Mouse (Mus musculus) embryonic facial prominence, embryonic 13.5 days (tissue): ENCODE measurements around the gene Tex36. TPM values are rescaled to one million over a fixed set of nuclear protein-coding genes. Genes with fewer than 3 reads are reported as not detected.
A peak's percentile ranks its signal among the peaks of the same experiment; 100 is the strongest.

Source experiments
- ATAC-seq: fragments of 200-750 bp; cut with Nextera tagmentation; 2 replicates; pipeline ENCODE4 v1.8.0; 2017; ENCODE audit warnings: low read depth; ENCODE audit not compliant: insufficient number of reproducible peaks, insufficient read depth, low FRiP score, low TSS enrichment
- H3K27ac ChIP-seq: fragments of 300-500 bp; sonication (generic); 2 replicates; pipeline ENCODE4 v1.5.1; 2015; ENCODE audit warnings: moderate library complexity, mild to moderate bottlenecking, inconsistent platforms
- H3K27me3 ChIP-seq: fragments of 300-500 bp; sonication (generic); 2 replicates; pipeline ENCODE4 v1.6.1; 2015; ENCODE audit warnings: mild to moderate bottlenecking, inconsistent platforms
- H3K36me3 ChIP-seq: fragments of 300-500 bp; sonication (generic); 2 replicates; pipeline ENCODE4 v1.6.1; 2015; ENCODE audit warnings: mild to moderate bottlenecking, inconsistent platforms
- H3K4me1 ChIP-seq: fragments of 300-500 bp; sonication (generic); 2 replicates; pipeline ENCODE4 v1.6.1; 2015; ENCODE audit warnings: inconsistent platforms
- H3K4me2 ChIP-seq: fragments of 300-500 bp; sonication (generic); 2 replicates; pipeline ENCODE4 v1.6.1; 2015; ENCODE audit warnings: moderate library complexity, mild to moderate bottlenecking, inconsistent platforms
- H3K4me3 ChIP-seq: fragments of 300-500 bp; sonication (generic); 2 replicates; pipeline ENCODE4 v1.5.1; 2015; ENCODE audit warnings: mild to moderate bottlenecking, inconsistent platforms
- H3K9ac ChIP-seq: fragments of 300-500 bp; sonication (generic); 2 replicates; pipeline ENCODE4 v1.6.1; 2015; ENCODE audit warnings: mild to moderate bottlenecking, inconsistent platforms
- H3K9me3 ChIP-seq: fragments of 300-500 bp; sonication (generic); 2 replicates; pipeline ENCODE4 v1.6.1; 2016; ENCODE audit warnings: inconsistent platforms
- WGBS: fragments of 180-500 bp; shearing (Covaris S2); methylation state at CpG from one replicate; pipeline ENCODE4 v1.1.7; 2015; ENCODE audit warnings: mixed read lengths; 5-methylcytosine and 5-hydroxymethylcytosine counted together
- polyA plus RNA-seq: library from polyadenylated mRNA; unstranded; fragments of >200 nt; fragmentation: Nextera tagmentation; extraction: Ambion mirVana; gene quantifications from 2 replicates; pipeline ENCODE4 v1.2.1, GENCODE M21; 2015

The Tex36 gene
- polyA plus RNA-seq, 1 experiment from 2014 or later = not detected

DNA sequence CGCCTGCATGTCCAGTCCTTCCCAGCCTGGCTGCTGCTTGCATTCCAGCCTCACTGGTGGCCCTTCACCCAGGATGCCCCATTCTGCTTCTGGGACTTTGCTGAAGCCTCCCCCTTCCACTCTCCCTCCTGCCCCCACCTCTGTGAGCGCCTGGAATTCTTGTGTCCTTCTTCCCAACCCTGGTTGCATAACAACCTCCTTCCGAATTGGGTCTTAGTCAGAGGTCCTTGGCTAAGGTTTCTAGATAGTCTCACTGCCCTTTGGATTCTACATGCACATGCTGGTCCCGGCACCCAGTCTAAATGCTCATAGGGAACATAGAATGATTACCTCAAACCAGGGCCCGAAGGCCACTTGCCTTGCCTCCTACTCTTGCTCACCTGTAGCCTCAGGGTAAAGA, 21.3 kb upstream of the Tex36 start:
- H3K9ac ChIP-seq = no peak overlapping the region
- no peak overlapping the region for H3K4me3 ChIP-seq
- no peak overlapping the region for H3K4me2 ChIP-seq
- no peaks in the 10 kb centered on the region for H3K9me3 ChIP-seq
- no peak for ATAC-seq
- 0 out of 2 replicates have a peak, but pooled peaks cover 4% of the 10 kb centered on the region for H3K27me3 ChIP-seq
- H3K36me3 ChIP-seq = no peaks in the 10 kb centered on the region
- 86% methylated on average over 5 of the region's 5 CpGs for WGBS
- H3K4me1 ChIP-seq = peaks cover 9% of the 10 kb centered on the region; the same call in 1 of the 2 replicates
- no peak overlapping the region for H3K27ac ChIP-seq

GRCm38 (mm10) chr7:133620721-133621120, 18.8 kb upstream of the Tex36 start:
- H3K27me3 ChIP-seq = 0 out of 2 replicates have a peak, but pooled peaks cover 4% of the 10 kb centered on the region
- no peak overlapping the region for H3K4me3 ChIP-seq
- no peaks in the 10 kb centered on the region for H3K9me3 ChIP-seq
- no peak for ATAC-seq
- H3K4me1 ChIP-seq = peaks cover 5% of the 10 kb centered on the region; the same call in 1 of the 2 replicates
- H3K4me2 ChIP-seq = peak overlapping the region; percentile 47
- no peaks in the 10 kb centered on the region for H3K36me3 ChIP-seq
- no peak overlapping the region for H3K9ac ChIP-seq
- no peak overlapping the region for H3K27ac ChIP-seq
- 34% methylated on average over 11 of the region's 11 CpGs for WGBS

DNA sequence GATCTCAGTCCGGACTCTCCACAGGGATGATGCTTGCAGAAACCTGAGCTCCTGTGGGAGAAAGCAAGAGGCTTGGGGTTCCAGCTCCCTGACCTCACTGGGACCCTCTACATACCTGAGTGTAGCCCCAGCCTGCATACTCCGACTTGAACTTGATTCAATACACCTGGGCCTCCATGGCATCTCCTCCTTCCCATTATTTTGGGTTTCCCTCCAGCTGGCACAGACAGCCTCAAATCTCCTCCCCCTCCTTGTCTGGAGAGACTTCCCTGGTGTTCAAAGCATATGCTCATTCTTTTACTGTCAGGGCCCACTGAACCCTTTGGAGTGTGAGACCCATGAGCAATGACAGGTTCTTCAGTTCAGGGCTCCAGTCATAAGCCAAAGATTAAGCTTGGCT, 11.0 kb upstream of the Tex36 start:
- Histone ChIP-seq H3K4me2 (no peak overlapping the region), H3K9me3 (no peaks in the 10 kb centered on the region), H3K4me3 (no peak overlapping the region), H3K4me1 (peaks cover 20% of the 10 kb centered on the region), H3K36me3 (no peaks in the 10 kb centered on the region), H3K27ac (no peak overlapping the region), H3K9ac (no peak overlapping the region), H3K27me3 (no peaks in the 10 kb centered on the region)
- ATAC-seq = no peak
- 70% methylated on average over 2 of the region's 2 CpGs for WGBS

DNA sequence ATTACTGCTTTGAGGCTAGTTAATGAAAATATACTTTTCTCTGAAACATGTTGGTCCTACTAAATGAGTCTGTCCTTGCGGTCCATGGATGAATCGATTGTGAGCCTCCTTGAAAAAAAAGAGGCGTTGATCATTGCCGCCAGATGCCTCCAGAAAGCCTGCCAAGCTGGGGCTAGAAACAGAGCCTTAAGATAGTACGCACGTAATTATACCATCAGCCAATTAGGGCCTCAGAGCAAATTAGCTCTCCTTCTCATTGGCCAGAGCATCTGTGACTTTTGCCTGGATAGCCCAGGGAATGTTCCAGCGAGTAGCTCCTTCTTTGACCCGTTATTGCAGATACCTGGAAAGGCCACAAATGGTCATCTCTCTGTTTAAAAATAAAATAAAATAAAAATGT, 7.6 kb upstream of the Tex36 start:
- Histone ChIP-seq H3K36me3 (no peaks in the 10 kb centered on the region), H3K4me3 (no peak overlapping the region), H3K4me2 (peak overlapping the region; percentile 35; the same call in 1 of the 2 replicates), H3K4me1 (peaks cover 34% of the 10 kb centered on the region), H3K27ac (0 out of 2 replicates have a peak overlapping the region, but pooled peaks have one; percentile 28), H3K9ac (no peak overlapping the region), H3K9me3 (no peaks in the 10 kb centered on the region), H3K27me3 (no peaks in the 10 kb centered on the region)
- no peak for ATAC-seq
- WGBS = 35% methylated on average over 8 of the region's 8 CpGs

DNA sequence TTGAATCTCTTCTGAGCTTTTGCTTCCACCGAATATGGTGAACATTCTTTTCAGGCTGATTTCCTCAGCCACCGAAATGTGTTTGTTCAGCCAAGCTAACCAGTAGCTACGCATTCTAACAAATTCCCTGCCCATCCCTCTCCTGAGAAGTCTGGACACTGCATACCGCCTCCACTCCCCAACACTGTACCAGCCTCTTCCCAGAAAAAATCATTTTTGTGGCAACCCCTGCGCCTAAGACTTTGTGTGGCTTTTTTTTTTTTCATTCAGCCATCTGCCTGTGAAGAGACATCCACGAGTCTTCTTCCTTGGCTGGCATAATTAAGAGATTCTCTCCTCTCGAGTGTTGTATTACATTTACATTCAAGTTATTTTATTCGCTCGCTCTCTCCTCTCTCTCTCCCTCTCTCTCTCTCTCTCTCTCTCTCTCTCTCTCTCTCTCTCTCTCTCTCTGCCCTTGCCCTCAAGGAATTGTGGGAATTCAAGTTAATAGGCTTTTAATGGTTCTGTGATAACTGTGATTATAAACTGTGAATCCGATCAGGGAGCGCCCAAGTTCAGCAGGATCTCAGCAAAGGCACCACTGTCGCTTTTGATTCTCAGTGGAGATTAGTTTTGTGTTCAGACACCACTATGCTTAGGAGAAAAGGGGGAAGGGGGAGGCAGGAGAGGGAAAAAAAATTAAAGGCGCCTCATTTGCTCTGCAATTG, 6.8 kb upstream of the Tex36 start:
- H3K4me3 ChIP-seq = no peak overlapping the region
- 36% methylated on average over 13 of the region's 13 CpGs for WGBS
- no peaks in the 10 kb centered on the region for H3K9me3 ChIP-seq
- no peak for ATAC-seq
- H3K27ac ChIP-seq = 0 out of 2 replicates have a peak overlapping the region, but pooled peaks have one; percentile 34
- H3K27me3 ChIP-seq = no peaks in the 10 kb centered on the region
- no peak overlapping the region for H3K9ac ChIP-seq
- peaks cover 34% of the 10 kb centered on the region for H3K4me1 ChIP-seq
- H3K4me2 ChIP-seq = peak overlapping the region; percentile 35
- no peaks in the 10 kb centered on the region for H3K36me3 ChIP-seq

DNA sequence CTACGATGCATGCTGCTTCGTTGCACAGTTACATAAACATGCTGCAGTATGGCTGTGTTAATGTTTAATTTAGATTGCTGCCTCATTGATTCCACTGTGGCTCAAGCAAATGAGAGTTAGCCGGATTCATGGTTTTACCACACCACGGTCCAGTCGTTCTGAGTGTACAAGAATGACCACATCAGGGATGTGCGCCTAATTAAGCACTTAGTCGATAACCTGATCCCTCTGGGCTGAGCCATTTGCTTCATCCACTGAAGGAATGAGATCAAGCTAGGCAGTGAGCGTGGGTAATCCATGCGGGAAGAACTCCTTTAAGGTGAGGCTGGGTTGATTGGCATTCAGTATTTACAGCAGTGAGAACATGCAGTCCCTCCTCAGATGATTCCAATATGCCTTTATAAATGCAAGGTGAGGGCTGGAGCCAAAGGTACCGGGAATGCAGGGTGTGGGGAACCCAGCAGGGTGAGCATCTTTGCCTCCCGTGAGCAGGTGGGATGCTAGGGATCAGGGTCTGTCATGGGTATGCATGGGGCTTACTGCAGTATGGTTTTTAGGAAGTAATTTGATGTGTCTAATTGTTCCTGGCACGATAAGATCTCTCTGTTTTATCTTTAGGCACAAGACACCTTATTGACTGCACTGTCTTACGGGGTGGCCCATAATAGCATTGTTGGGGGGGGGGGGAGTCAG, 6.1 kb upstream of the Tex36 start:
- H3K27me3 ChIP-seq = no peaks in the 10 kb centered on the region
- no peak overlapping the region for H3K9ac ChIP-seq
- H3K4me2 ChIP-seq = no peak overlapping the region
- WGBS = 60% methylated on average over 13 of the region's 13 CpGs
- no peak overlapping the region for H3K4me3 ChIP-seq
- no peak for ATAC-seq
- H3K27ac ChIP-seq = no peak overlapping the region
- H3K4me1 ChIP-seq = peaks cover 34% of the 10 kb centered on the region
- no peaks in the 10 kb centered on the region for H3K9me3 ChIP-seq
- H3K36me3 ChIP-seq = no peaks in the 10 kb centered on the region

DNA sequence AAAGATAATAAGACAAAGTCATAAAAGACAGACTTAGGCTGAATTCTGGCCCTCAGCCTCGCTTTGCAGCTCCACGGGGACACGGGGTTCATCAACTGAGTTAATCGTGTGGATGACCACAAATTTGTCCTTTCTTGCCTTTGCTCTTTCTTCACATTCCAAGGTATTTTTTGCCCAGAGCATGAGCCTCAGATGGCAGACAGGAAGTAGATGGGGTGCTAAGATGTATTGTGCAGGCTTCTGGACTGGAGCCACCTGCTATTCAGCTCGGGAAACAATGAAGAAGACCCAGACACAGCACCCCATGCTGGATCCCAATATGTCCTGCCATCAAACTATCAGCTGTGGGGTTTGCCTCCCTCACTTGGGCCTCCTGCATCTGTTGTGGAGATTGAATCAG, 5.4 kb upstream of the Tex36 start:
- WGBS = 74% methylated on average over 5 of the region's 5 CpGs
- Histone ChIP-seq H3K27me3 (no peaks in the 10 kb centered on the region), H3K9ac (no peak overlapping the region), H3K4me2 (no peak overlapping the region), H3K36me3 (no peaks in the 10 kb centered on the region), H3K4me1 (peaks cover 34% of the 10 kb centered on the region), H3K9me3 (no peaks in the 10 kb centered on the region), H3K27ac (no peak overlapping the region), H3K4me3 (no peak overlapping the region)
- no peak for ATAC-seq

- Histone ChIP-seq H3K27me3 (no peaks in the 10 kb centered on the region), H3K9ac (no peak overlapping the region), H3K4me3 (no peak overlapping the region), H3K9me3 (no peaks in the 10 kb centered on the region), H3K36me3 (no peaks in the 10 kb centered on the region), H3K27ac (no peak overlapping the region), H3K4me1 (peaks cover 29% of the 10 kb centered on the region), H3K4me2 (no peak overlapping the region)
- WGBS = 75% methylated on average over 13 of the region's 13 CpGs
- no peak for ATAC-seq
These were observed 2.6 kb upstream of the Tex36 start for GRCm38 (mm10) chr7:133604427-133605081.

DNA sequence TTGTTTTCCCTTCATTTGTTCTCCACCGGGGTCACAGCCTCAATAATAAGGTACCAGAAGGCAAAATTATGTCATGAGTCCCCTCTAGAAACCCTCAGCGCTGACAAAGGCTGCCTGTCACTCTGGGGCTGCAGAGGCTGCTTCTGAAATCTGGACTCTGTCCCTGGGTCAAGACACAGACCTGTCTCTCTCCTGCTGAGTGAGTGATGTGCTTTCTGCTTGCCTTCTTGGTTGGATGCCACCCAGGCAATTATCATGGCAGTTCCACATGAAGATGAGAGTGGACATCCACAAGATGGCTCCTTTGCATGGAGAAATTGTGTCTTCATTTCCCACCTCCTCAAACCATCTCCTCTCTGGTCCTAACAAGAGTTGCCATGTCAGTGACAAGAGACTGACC, 1.2 kb upstream of the Tex36 start:
- Histone ChIP-seq H3K9me3 (no peaks in the 10 kb centered on the region), H3K4me2 (no peak overlapping the region), H3K4me3 (no peak overlapping the region), H3K27ac (no peak overlapping the region), H3K36me3 (no peaks in the 10 kb centered on the region), H3K9ac (no peak overlapping the region), H3K27me3 (no peaks in the 10 kb centered on the region), H3K4me1 (peaks cover 16% of the 10 kb centered on the region)
- WGBS = 78% methylated on average over 2 of the region's 2 CpGs
- ATAC-seq = no peak

GRCm38 (mm10) chr7:133600558-133600957, 1.4 kb downstream of the Tex36 start:
- peaks cover 5% of the 10 kb centered on the region; the same call in 1 of the 2 replicates for H3K4me1 ChIP-seq

DNA sequence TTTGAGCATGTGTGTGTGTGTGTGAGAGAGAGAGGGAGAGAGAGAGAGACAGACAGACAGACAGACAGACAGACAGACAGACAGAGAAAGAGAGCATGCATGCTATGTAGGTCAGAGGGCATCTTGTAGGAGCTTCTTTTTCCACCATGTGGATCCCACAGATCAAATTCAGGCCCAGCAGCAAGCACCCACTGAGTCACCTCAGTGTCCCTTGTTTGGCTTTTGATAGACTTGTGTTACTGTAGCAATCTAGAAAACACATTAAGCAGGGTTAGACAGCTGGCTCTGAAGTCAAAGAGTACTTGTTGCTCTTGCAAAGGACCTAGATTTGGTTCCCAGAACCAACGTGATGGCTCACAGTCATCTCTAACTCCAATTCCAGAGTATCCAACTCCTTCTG, 10.2 kb downstream of the Tex36 start:
- no peak overlapping the region for H3K27ac ChIP-seq
- 76% methylated on average over 1 of the region's 1 CpGs for WGBS
- no peaks in the 10 kb centered on the region for H3K27me3 ChIP-seq
- no peak for ATAC-seq
- H3K36me3 ChIP-seq = no peaks in the 10 kb centered on the region
- H3K4me3 ChIP-seq = no peak overlapping the region
- no peaks in the 10 kb centered on the region for H3K9me3 ChIP-seq
- H3K4me1 ChIP-seq = peaks cover 7% of the 10 kb centered on the region
- no peak overlapping the region for H3K9ac ChIP-seq
- no peak overlapping the region for H3K4me2 ChIP-seq

More at GRCm38 (mm10) chr7:133600558-133600957, 1.4 kb downstream of the Tex36 start:
- Histone ChIP-seq H3K4me2 (no peak overlapping the region), H3K9me3 (no peaks in the 10 kb centered on the region), H3K4me3 (no peak overlapping the region), H3K27ac (no peak overlapping the region), H3K27me3 (no peaks in the 10 kb centered on the region), H3K9ac (no peak overlapping the region), H3K36me3 (no peaks in the 10 kb centered on the region)
- WGBS = 45% methylated on average over 1 of the region's 1 CpGs
- no peak for ATAC-seq
